Mouse (Mus musculus): Measurements from ENCODE around the gene Apba2.
A peak's percentile ranks its signal among the peaks of the same experiment; 100 is the strongest.

Gene Apba2

GRCm38 (mm10) chr7:64531297-64531696, 29.8 kb downstream of the Apba2 start:
- DNase-seq (ENCODE audit: low read depth): no peak

GRCm38 (mm10) chr7:64533374-64533773, 31.9 kb downstream of the Apba2 start:
- no peak for DNase-seq (ENCODE audit: low read depth)

GRCm38 (mm10) chr7:64535269-64535668, 33.8 kb downstream of the Apba2 start:
- DNase-seq (ENCODE audit: low read depth): no peak

GRCm38 (mm10) chr7:64539450-64540148, 38.1 kb downstream of the Apba2 start:
- DNase-seq (ENCODE audit: low read depth): no peak

GRCm38 (mm10) chr7:64546801-64547200, 45.3 kb downstream of the Apba2 start:
- DNase-seq (ENCODE audit: low read depth): no peak

GRCm38 (mm10) chr7:64550856-64551255, 49.4 kb downstream of the Apba2 start:
- DNase-seq (ENCODE audit: low read depth): no peak

- DNase-seq (ENCODE audit: low read depth): peak; percentile 20
These were observed 51.2 kb downstream of the Apba2 start for GRCm38 (mm10) chr7:64552523-64553190.

- DNase-seq (ENCODE audit: low read depth): no peak
These were observed 60.4 kb downstream of the Apba2 start for GRCm38 (mm10) chr7:64561711-64562498.

- no peak for DNase-seq (ENCODE audit: low read depth)
These were observed 63.5 kb downstream of the Apba2 start for GRCm38 (mm10) chr7:64564891-64565571.

- DNase-seq (ENCODE audit: low read depth): no peak
These were observed 65.1 kb downstream of the Apba2 start for GRCm38 (mm10) chr7:64566371-64567243.

GRCm38 (mm10) chr7:64568722-64569121, 67.2 kb downstream of the Apba2 start:
- DNase-seq (ENCODE audit: low read depth): no peak

GRCm38 (mm10) chr7:64569676-64570075, 68.2 kb downstream of the Apba2 start:
- peak; percentile 44 for DNase-seq (ENCODE audit: low read depth)

GRCm38 (mm10) chr7:64570914-64571313, 69.4 kb downstream of the Apba2 start:
- DNase-seq (ENCODE audit: low read depth): no peak

- DNase-seq (ENCODE audit: low read depth): no peak
These were observed 72.6 kb downstream of the Apba2 start for GRCm38 (mm10) chr7:64574144-64574543.

- peak; percentile 29 for DNase-seq (ENCODE audit: low read depth)
These were observed 75.0 kb downstream of the Apba2 start for GRCm38 (mm10) chr7:64576519-64576951.

GRCm38 (mm10) chr7:64578176-64578575, 76.7 kb downstream of the Apba2 start:
- DNase-seq (ENCODE audit: low read depth): no peak

GRCm38 (mm10) chr7:64579887-64580286, 78.4 kb downstream of the Apba2 start:
- no peak for DNase-seq (ENCODE audit: low read depth)

- DNase-seq (ENCODE audit: low read depth): no peak
These were observed 78.8 kb downstream of the Apba2 start for GRCm38 (mm10) chr7:64580293-64580692.

GRCm38 (mm10) chr7:64582358-64582757, 80.9 kb downstream of the Apba2 start:
- DNase-seq (ENCODE audit: low read depth): no peak

GRCm38 (mm10) chr7:64583670-64584121, 82.2 kb downstream of the Apba2 start:
- DNase-seq (ENCODE audit: low read depth): peak; percentile 51

- DNase-seq (ENCODE audit: low read depth): no peak
These were observed 84.6 kb downstream of the Apba2 start for GRCm38 (mm10) chr7:64586133-64586532.
